Mouse (Mus musculus): ENCODE data around the gene Ppp1r21. TPM values are rescaled to one million over a fixed set of nuclear protein-coding genes. Genes with fewer than 3 reads are reported as not detected.

Ppp1r21 gene
- polyA plus RNA-seq, 1 experiment from 2014 or later = 16.6 TPM

DNA sequence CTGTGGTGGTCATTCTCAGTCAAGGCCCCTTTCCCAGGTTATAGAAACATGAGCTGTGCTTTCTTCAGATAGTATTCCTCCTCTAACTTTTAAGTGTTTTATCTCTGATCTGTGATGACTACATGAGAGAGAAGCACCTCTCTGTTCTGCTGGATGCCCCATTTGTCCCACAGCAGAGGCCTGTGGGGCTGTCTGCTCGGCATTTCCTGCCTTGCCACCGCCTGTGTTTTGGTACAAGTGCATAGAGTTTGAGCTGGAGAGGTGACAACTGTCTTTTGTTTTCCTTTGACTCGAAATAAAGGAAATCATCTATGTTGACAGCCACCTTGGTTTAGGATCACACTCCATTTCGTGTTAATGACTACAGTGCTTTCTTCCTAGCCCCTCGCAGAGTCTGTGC, 44.9 kb downstream of the Ppp1r21 start:
- Histone ChIP-seq H3K4me1 (replicated peaks; ENCODE audit: control insufficient read depth, insufficient read depth, low read length) (no peaks in the 10 kb centered on the region), H3K27ac (ENCODE audit: low read depth, low read length) (no peak overlapping the region), H3K9me3 (ENCODE audit: control insufficient read depth, low read length) (no peaks in the 10 kb centered on the region), H3K36me3 (ENCODE audit: control insufficient read depth, insufficient read depth, low read length) (peaks cover 17% of the 10 kb centered on the region), H3K4me2 (no peak overlapping the region), H3K9ac (ENCODE audit: low read depth, low read length) (no peak overlapping the region), H3K27me3 (replicated peaks; ENCODE audit: control insufficient read depth, insufficient read depth, low read length) (no peaks in the 10 kb centered on the region), H3K4me3 (ENCODE audit: low read depth, low read length) (no peak overlapping the region)
- WGBS = 75% methylated on average over 5 of the region's 5 CpGs
- ATAC-seq (replicated peaks; ENCODE audit: low FRiP score) = no peak
- DNase-seq (ENCODE audit: low spot score) = no peak

DNA sequence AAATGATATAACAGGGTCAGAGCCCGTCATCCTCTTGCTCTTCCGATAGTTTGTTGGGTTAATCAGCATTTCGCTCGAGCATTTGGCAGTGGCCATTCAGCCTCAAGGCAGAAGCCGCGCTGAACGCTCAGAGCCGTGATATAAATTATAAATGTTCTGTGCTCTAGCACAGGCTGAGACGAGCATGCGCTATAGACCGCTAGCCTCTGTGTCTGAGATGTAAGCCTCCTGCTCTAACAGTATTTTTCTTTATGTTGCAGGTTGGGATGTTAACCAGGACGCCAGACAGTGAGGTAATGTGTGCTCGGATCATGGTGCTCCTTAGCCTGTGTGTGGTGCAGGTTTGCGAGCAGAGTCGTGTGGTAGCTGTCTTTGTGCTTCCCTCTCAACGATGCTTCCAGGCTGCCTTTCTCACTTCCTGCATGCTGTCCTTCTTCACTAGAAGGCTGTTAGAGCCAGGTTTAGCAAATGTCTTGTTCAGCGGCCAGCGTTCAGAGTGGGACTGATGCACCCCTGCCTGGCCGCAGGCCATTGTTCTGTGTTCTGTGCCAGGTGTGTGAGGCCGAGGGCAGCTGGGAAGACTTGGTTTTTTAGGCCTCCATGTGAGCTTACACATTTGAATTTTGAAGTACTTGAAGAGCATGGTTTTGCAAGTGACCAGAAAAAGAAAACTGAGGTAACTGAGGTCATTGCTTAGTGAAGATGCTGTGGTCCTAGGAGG, 48.8 kb downstream of the Ppp1r21 start:
- Histone ChIP-seq H3K4me2 (no peak overlapping the region), H3K9me3 (ENCODE audit: control insufficient read depth, low read length) (no peaks in the 10 kb centered on the region), H3K27me3 (replicated peaks; ENCODE audit: control insufficient read depth, insufficient read depth, low read length) (no peaks in the 10 kb centered on the region), H3K9ac (ENCODE audit: low read depth, low read length) (no peak overlapping the region), H3K36me3 (ENCODE audit: control insufficient read depth, insufficient read depth, low read length) (peaks cover 11% of the 10 kb centered on the region), H3K4me1 (replicated peaks; ENCODE audit: control insufficient read depth, insufficient read depth, low read length) (no peaks in the 10 kb centered on the region), H3K4me3 (ENCODE audit: low read depth, low read length) (no peak overlapping the region), H3K27ac (ENCODE audit: low read depth, low read length) (no peak overlapping the region)
- ATAC-seq (replicated peaks; ENCODE audit: low FRiP score) = no peak
- no peak for DNase-seq (ENCODE audit: low spot score)
- WGBS = 90% methylated on average over 20 of the region's 20 CpGs

DNA sequence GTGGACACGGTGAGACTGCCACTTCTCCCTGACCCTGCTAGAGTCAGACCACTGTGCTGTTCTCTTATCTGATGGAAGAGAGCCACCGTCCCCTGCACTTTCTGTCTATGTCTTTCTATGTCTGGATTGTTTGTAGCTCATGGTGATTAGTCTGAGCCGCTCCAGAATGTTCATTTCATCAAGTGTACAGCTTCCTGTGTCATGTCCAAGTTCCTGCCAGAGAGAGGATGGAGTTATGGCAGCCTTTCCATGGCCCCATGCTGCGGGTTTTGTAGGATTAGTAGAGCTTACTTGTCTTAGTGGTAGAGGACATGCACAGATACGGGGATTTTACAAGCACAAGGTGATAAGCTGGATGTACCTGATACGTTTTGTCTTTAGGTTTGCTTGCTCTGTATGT, 50.6 kb downstream of the Ppp1r21 start:
- no peaks in the 10 kb centered on the region for H3K4me1 ChIP-seq (replicated peaks; ENCODE audit: control insufficient read depth, insufficient read depth, low read length)
- H3K36me3 ChIP-seq (ENCODE audit: control insufficient read depth, insufficient read depth, low read length) = peaks cover 18% of the 10 kb centered on the region
- H3K9me3 ChIP-seq (ENCODE audit: control insufficient read depth, low read length) = no peaks in the 10 kb centered on the region
- no peak overlapping the region for H3K4me3 ChIP-seq (ENCODE audit: low read depth, low read length)
- 77% methylated on average over 6 of the region's 6 CpGs for WGBS
- no peak overlapping the region for H3K27ac ChIP-seq (ENCODE audit: low read depth, low read length)
- ATAC-seq (replicated peaks; ENCODE audit: low FRiP score) (no peak), DNase-seq (ENCODE audit: low spot score) (no peak)
- no peaks in the 10 kb centered on the region for H3K27me3 ChIP-seq (replicated peaks; ENCODE audit: control insufficient read depth, insufficient read depth, low read length)
- H3K9ac ChIP-seq (ENCODE audit: low read depth, low read length) = no peak overlapping the region
- no peak overlapping the region for H3K4me2 ChIP-seq

DNA sequence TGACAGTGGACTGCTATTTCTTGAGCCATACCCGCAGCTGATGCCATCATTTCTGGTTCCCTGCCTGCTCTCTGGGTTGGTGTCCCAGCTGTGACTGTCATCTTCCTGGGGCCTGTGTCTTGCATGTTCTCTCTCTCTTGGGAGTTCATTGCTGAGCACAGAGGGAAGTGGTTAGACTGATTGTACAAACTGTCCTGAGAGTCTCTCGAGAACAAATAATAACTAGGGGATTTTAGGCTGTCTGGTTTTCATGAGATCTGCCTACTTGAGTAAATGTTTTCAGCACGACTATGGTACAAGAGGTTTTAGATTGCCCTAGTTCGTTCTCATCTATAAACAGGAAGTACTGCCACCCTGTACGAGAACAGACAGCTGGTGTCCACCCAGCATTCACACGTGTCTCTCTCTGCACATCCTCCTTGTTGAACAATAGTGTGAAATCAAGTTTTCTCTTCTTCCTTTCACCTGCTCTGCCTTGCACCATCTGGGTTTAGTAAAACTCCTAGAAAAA, 51.6 kb downstream of the Ppp1r21 start:
- H3K4me1 ChIP-seq (replicated peaks; ENCODE audit: control insufficient read depth, insufficient read depth, low read length) = no peaks in the 10 kb centered on the region
- H3K4me2 ChIP-seq = no peak overlapping the region
- 60% methylated on average over 6 of the region's 6 CpGs for WGBS
- H3K4me3 ChIP-seq (ENCODE audit: low read depth, low read length) = no peak overlapping the region
- no peak for DNase-seq (ENCODE audit: low spot score)
- H3K27ac ChIP-seq (ENCODE audit: low read depth, low read length) = no peak overlapping the region
- H3K9me3 ChIP-seq (ENCODE audit: control insufficient read depth, low read length) = no peaks in the 10 kb centered on the region
- peaks cover 18% of the 10 kb centered on the region for H3K36me3 ChIP-seq (ENCODE audit: control insufficient read depth, insufficient read depth, low read length)
- no peaks in the 10 kb centered on the region for H3K27me3 ChIP-seq (replicated peaks; ENCODE audit: control insufficient read depth, insufficient read depth, low read length)
- ATAC-seq (replicated peaks; ENCODE audit: low FRiP score) = no peak
- H3K9ac ChIP-seq (ENCODE audit: low read depth, low read length) = no peak overlapping the region

DNA sequence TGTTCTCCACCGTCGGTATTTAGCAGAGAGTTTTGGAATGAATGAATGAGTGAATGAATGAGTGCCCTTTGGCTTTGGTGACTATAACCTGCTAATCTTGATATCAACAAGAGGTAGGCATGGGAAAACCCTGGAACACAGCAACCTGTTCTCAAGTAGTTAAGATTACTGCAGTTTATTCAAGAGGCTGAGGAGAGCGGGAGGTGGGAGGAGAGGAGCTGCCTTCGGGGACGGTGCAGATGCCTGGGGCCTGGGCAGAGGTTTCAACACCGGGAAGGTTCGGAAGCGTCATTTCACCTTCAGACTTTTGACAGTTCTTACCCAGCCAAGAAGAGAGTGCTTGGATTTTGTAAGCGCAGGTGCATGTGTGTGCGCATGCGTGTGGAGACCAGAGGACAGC, 53.1 kb downstream of the Ppp1r21 start:
- 93% methylated on average over 11 of the region's 11 CpGs for WGBS
- Histone ChIP-seq H3K27me3 (replicated peaks; ENCODE audit: control insufficient read depth, insufficient read depth, low read length) (no peaks in the 10 kb centered on the region), H3K4me2 (no peak overlapping the region), H3K9me3 (ENCODE audit: control insufficient read depth, low read length) (no peaks in the 10 kb centered on the region), H3K36me3 (ENCODE audit: control insufficient read depth, insufficient read depth, low read length) (peaks cover 10% of the 10 kb centered on the region), H3K4me1 (replicated peaks; ENCODE audit: control insufficient read depth, insufficient read depth, low read length) (no peaks in the 10 kb centered on the region), H3K27ac (ENCODE audit: low read depth, low read length) (no peak overlapping the region), H3K4me3 (ENCODE audit: low read depth, low read length) (no peak overlapping the region), H3K9ac (ENCODE audit: low read depth, low read length) (no peak overlapping the region)
- DNase-seq (ENCODE audit: low spot score) = no peak
- ATAC-seq (replicated peaks; ENCODE audit: low FRiP score) = no peak

DNA sequence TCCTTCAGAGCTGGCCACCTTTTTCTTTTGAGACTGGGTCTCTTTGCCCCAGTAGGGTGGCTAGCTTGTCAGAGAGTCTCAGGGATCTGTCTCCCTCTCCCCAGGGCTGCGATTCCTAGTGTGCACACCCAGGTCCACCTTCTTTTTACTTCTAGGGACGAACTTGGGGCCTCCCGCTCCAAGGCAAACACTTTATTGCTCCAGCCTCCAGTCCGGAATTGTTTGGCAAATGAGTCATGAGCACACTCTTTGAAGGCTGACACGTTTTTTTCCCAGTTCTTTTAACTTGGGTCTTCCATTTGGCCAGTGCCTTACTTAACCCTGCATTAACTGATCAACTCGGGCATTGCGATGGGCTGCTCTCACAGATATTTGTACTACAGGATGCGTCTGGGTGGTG, 53.5 kb downstream of the Ppp1r21 start:
- Histone ChIP-seq H3K4me3 (ENCODE audit: low read depth, low read length) (no peak overlapping the region), H3K4me1 (replicated peaks; ENCODE audit: control insufficient read depth, insufficient read depth, low read length) (no peaks in the 10 kb centered on the region), H3K9me3 (ENCODE audit: control insufficient read depth, low read length) (no peaks in the 10 kb centered on the region), H3K9ac (ENCODE audit: low read depth, low read length) (no peak overlapping the region), H3K27ac (ENCODE audit: low read depth, low read length) (no peak overlapping the region), H3K4me2 (no peak overlapping the region), H3K27me3 (replicated peaks; ENCODE audit: control insufficient read depth, insufficient read depth, low read length) (no peaks in the 10 kb centered on the region), H3K36me3 (ENCODE audit: control insufficient read depth, insufficient read depth, low read length) (peaks cover 10% of the 10 kb centered on the region)
- DNase-seq (ENCODE audit: low spot score) = no peak
- no peak for ATAC-seq (replicated peaks; ENCODE audit: low FRiP score)
- 84% methylated on average over 8 of the region's 8 CpGs for WGBS

DNA sequence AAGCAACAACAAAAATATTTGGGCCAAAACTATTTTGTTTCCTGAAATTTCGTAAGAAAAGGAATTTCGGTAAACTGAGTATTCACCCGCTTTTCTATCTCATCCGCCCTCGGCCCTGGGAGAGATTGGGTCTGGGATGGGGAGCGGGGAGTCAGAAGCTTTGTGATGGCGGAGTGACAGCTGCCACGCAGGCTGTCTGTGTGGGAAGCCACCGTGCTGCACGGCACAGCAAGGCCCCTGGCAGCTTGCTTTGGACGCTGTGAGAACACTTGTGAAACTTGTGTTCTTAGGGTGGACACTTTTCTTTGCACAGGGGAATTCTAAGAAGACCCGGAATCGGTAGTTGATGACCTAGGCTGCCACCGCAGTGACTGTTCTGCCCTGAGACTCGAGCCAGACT, 57.5 kb downstream of the Ppp1r21 start:
- H3K27me3 ChIP-seq (replicated peaks; ENCODE audit: control insufficient read depth, insufficient read depth, low read length) = no peaks in the 10 kb centered on the region
- H3K9ac ChIP-seq (ENCODE audit: low read depth, low read length) = no peak overlapping the region
- WGBS = 84% methylated on average over 15 of the region's 15 CpGs
- H3K27ac ChIP-seq (ENCODE audit: low read depth, low read length) = no peak overlapping the region
- peaks cover 12% of the 10 kb centered on the region for H3K36me3 ChIP-seq (ENCODE audit: control insufficient read depth, insufficient read depth, low read length)
- no peak overlapping the region for H3K4me2 ChIP-seq
- H3K4me3 ChIP-seq (ENCODE audit: low read depth, low read length) = no peak overlapping the region
- ATAC-seq (replicated peaks; ENCODE audit: low FRiP score) = no peak
- H3K4me1 ChIP-seq (replicated peaks; ENCODE audit: control insufficient read depth, insufficient read depth, low read length) = no peaks in the 10 kb centered on the region
- H3K9me3 ChIP-seq (ENCODE audit: control insufficient read depth, low read length) = no peaks in the 10 kb centered on the region
- DNase-seq (ENCODE audit: low spot score) = no peak

DNA sequence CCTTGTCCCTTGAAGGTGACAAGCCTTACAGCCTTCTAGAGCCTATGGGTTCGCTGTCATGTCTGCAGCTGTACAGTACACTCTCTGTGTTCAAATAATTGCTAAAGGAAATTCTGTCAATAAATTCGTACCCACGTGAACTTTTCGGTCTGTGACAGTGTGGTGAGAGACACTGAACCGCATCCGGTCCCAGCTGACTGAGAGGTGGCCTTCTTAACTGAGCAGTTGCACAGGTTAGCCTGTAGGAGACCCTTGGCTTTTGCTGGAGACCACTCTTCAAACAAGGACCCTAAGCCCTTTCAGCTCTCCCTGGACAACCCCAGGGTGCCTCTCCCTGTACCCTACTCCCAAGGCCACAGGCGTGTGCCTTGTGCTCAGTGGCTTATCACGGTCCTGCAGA, 58.3 kb downstream of the Ppp1r21 start:
- Histone ChIP-seq H3K4me1 (replicated peaks; ENCODE audit: control insufficient read depth, insufficient read depth, low read length) (no peaks in the 10 kb centered on the region), H3K4me2 (no peak overlapping the region), H3K9me3 (ENCODE audit: control insufficient read depth, low read length) (no peaks in the 10 kb centered on the region), H3K36me3 (ENCODE audit: control insufficient read depth, insufficient read depth, low read length) (peaks cover 12% of the 10 kb centered on the region), H3K9ac (ENCODE audit: low read depth, low read length) (no peak overlapping the region), H3K27me3 (replicated peaks; ENCODE audit: control insufficient read depth, insufficient read depth, low read length) (no peaks in the 10 kb centered on the region), H3K4me3 (ENCODE audit: low read depth, low read length) (no peak overlapping the region), H3K27ac (ENCODE audit: low read depth, low read length) (no peak overlapping the region)
- DNase-seq (ENCODE audit: low spot score) (no peak), ATAC-seq (replicated peaks; ENCODE audit: low FRiP score) (peak; percentile 15; the same call in 1 of the 2 replicates)
- WGBS = 90% methylated on average over 8 of the region's 8 CpGs

DNA sequence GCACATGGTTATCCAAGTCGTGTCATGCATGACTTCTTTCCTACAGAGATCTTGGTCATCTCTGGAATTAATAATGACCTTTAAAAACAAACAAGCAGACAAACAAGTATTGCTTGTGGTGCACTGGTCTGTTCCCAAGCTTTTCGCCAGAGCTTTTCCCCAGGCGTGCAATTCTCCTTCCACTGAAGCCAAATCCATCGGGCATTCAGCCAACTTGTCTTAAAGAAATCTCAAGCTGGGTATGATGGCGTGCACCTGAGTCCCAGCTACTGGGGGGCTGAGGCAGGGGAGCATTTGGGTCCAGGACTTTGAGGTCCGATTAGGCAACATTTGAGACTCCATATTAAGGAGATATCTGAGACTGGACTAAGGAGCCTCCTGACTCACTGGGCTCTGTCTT, 60.3 kb downstream of the Ppp1r21 start:
- H3K27ac ChIP-seq (ENCODE audit: low read depth, low read length) = no peak overlapping the region
- 85% methylated on average over 6 of the region's 6 CpGs for WGBS
- H3K27me3 ChIP-seq (replicated peaks; ENCODE audit: control insufficient read depth, insufficient read depth, low read length) = no peaks in the 10 kb centered on the region
- H3K9me3 ChIP-seq (ENCODE audit: control insufficient read depth, low read length) = no peaks in the 10 kb centered on the region
- H3K36me3 ChIP-seq (ENCODE audit: control insufficient read depth, insufficient read depth, low read length) = peaks cover 4% of the 10 kb centered on the region; the same call in 1 of the 2 replicates
- ATAC-seq (replicated peaks; ENCODE audit: low FRiP score) (no peak), DNase-seq (ENCODE audit: low spot score) (no peak)
- no peak overlapping the region for H3K9ac ChIP-seq (ENCODE audit: low read depth, low read length)
- no peaks in the 10 kb centered on the region for H3K4me1 ChIP-seq (replicated peaks; ENCODE audit: control insufficient read depth, insufficient read depth, low read length)
- no peak overlapping the region for H3K4me2 ChIP-seq
- H3K4me3 ChIP-seq (ENCODE audit: low read depth, low read length) = no peak overlapping the region

All from liver, embryonic 11.5 days (tissue).